Mouse (Mus musculus) liver, postnatal 0 days (tissue): ENCODE measurements at regions not wholly inside any gene's neighbourhood (a gene's known extent, or its start where the extent isn't known, plus 50 kb on each side); places are given as distances from the start of the nearest gene placed in this dataset.

Experiments used
- ATAC-seq: fragments of 200-750 bp; cut with Nextera tagmentation; 2 replicates; pipeline ENCODE4 v1.8.0; 2017; ENCODE audit warnings: mild to moderate bottlenecking, moderate library complexity
- DNase-seq: peaks from one replicate; pipeline ENCODE4 v3.0.0-alpha.2; 2016
- H3K27ac ChIP-seq: fragments of 300-500 bp; sonication (generic); 2 replicates; pipeline ENCODE4 v1.5.1; 2014; ENCODE audit warnings: antibody characterized with exemption, moderate library complexity, mild to moderate bottlenecking, low read depth
- H3K27me3 ChIP-seq: fragments of 300-500 bp; sonication (generic); 2 replicates; pipeline ENCODE4 v1.6.1; 2014; ENCODE audit warnings: low read length, control low read depth, mixed read lengths; ENCODE audit not compliant: insufficient read depth
- H3K36me3 ChIP-seq: fragments of 300-500 bp; sonication (generic); replicated peaks from 2 replicates; pipeline ENCODE4 v1.6.1; 2014; ENCODE audit warnings: mild to moderate bottlenecking, control low read depth, low read length, moderate library complexity, mixed read lengths; ENCODE audit not compliant: insufficient read depth
- H3K4me1 ChIP-seq: fragments of 300-500 bp; sonication (generic); 2 replicates; pipeline ENCODE4 v1.6.1; 2014; ENCODE audit warnings: antibody characterized with exemption, mild to moderate bottlenecking, control low read depth; ENCODE audit not compliant: insufficient read depth
- H3K4me2 ChIP-seq: fragments of 300-500 bp; sonication (generic); 2 replicates; pipeline ENCODE4 v1.6.1; 2014; ENCODE audit warnings: low read depth, mild to moderate bottlenecking, low read length, moderate library complexity, mixed read lengths
- H3K4me3 ChIP-seq: fragments of 300-500 bp; sonication (generic); 2 replicates; pipeline ENCODE4 v1.5.1; 2014; ENCODE audit warnings: low read depth, low read length
- H3K9ac ChIP-seq: fragments of 300-500 bp; sonication (generic); replicated peaks from 2 replicates; pipeline ENCODE4 v1.6.1; 2014; ENCODE audit warnings: mild to moderate bottlenecking, moderate library complexity
- H3K9me3 ChIP-seq: fragments of 300-500 bp; sonication (generic); 2 replicates; pipeline ENCODE4 v1.6.1; 2016; ENCODE audit warnings: mild to moderate bottlenecking, control low read depth, low read length, mixed read lengths
- CTCF ChIP-seq: sonication (generic); IDR thresholded peaks from 2 replicates; pipeline ENCODE4 v1.5.1; 2016; ENCODE audit warnings: antibody characterized with exemption, low read depth
- EP300 ChIP-seq: IDR thresholded peaks from 2 replicates; pipeline ENCODE4 v1.6.1; 2016; ENCODE audit warnings: antibody characterized with exemption, low read depth, mild to moderate bottlenecking
- WGBS: fragments of 180-500 bp; shearing (Covaris S2); extraction: QIAGEN DNeasy Blood & Tissue Kit; methylation state at CpG from one replicate; pipeline ENCODE4 v1.1.7; 2014; ENCODE audit not compliant: insufficient replicate concordance; 5-methylcytosine and 5-hydroxymethylcytosine counted together

DNA sequence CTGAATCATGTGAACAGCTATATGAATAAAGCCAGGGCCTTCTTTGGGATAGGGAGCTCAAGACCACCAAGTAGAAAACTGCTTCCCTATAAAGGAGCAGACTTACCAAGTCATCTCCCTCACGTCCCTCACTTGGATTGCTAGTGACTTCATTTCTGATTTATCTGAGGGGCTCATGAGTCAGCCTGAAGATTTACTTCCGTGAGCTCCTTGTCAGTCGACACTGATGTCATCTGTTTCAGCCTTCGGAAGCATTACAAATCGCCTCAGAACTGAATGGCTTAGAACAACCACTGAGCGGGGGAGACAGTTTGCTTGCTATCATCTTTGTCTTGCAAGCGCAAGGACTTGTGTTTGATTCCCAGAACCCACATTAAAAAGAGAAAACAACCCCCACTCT, 81.5 kb upstream of the Galnt15 start:
- Histone ChIP-seq H3K36me3 (no peaks in the 10 kb centered on the region), H3K4me1 (no peaks in the 10 kb centered on the region), H3K4me3 (no peak overlapping the region), H3K27me3 (no peaks in the 10 kb centered on the region), H3K27ac (no peak overlapping the region), H3K4me2 (no peak overlapping the region), H3K9ac (no peak overlapping the region), H3K9me3 (no peaks in the 10 kb centered on the region)
- TF ChIP-seq EP300, result no peak
- no peak for TF ChIP-seq CTCF
- 40% methylated on average over 7 of the region's 7 CpGs for WGBS
- no peak for DNase-seq
- no peak for ATAC-seq

GRCm38 (mm10) chr14:31951894-31952293, 76.9 kb upstream of the Galnt15 start:
- DNase-seq (no peak), ATAC-seq (no peak)
- Histone ChIP-seq H3K27ac (no peak overlapping the region), H3K4me1 (no peaks in the 10 kb centered on the region), H3K4me3 (no peak overlapping the region), H3K36me3 (no peaks in the 10 kb centered on the region), H3K9ac (no peak overlapping the region), H3K27me3 (no peaks in the 10 kb centered on the region), H3K4me2 (no peak overlapping the region), H3K9me3 (no peaks in the 10 kb centered on the region)
- TF ChIP-seq EP300 (no peak), CTCF (no peak)
- 63% methylated on average over 3 of the region's 3 CpGs for WGBS

- Histone ChIP-seq H3K36me3 (no peaks in the 10 kb centered on the region), H3K27me3 (no peaks in the 10 kb centered on the region), H3K4me3 (no peak overlapping the region), H3K4me1 (no peaks in the 10 kb centered on the region), H3K9ac (no peak overlapping the region), H3K4me2 (no peak overlapping the region), H3K9me3 (no peaks in the 10 kb centered on the region), H3K27ac (no peak overlapping the region)
- TF ChIP-seq CTCF (no peak), EP300 (no peak)
- ATAC-seq (no peak), DNase-seq (no peak)
- WGBS, result 83% methylated on average over 4 of the region's 4 CpGs
Measured at GRCm38 (mm10) chr14:31953783-31954182, 75.0 kb upstream of the Galnt15 start.

DNA sequence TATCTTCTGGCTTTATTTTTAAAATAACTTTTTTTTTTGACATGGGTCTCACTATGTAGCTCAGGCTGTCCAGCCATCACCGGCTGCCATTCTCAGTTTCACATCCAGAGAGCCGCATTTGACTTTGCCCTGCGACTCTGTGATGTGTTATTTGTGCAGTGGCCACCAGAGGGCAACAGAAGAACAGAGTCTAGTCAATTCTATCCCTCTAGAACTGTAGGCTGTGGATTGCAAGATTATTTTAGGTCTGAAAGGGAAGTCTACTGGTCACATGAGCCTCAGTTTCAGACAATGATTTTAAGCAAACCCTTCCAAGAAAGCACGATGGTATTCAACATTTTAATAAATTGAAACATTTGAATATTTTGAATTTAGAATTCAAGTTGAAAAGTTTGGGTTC, 73.8 kb upstream of the Galnt15 start:
- Histone ChIP-seq H3K4me3 (no peak overlapping the region), H3K9ac (no peak overlapping the region), H3K4me2 (no peak overlapping the region), H3K36me3 (no peaks in the 10 kb centered on the region), H3K4me1 (no peaks in the 10 kb centered on the region), H3K27me3 (no peaks in the 10 kb centered on the region), H3K9me3 (no peaks in the 10 kb centered on the region), H3K27ac (no peak overlapping the region)
- 4% methylated on average over 4 of the region's 4 CpGs for WGBS
- peak; percentile 60 for ATAC-seq
- DNase-seq, result peak; percentile 83
- TF ChIP-seq EP300 (no peak), CTCF (peak; percentile 94)

GRCm38 (mm10) chr14:31957211-31957638, 71.6 kb upstream of the Galnt15 start:
- Histone ChIP-seq H3K27me3 (no peaks in the 10 kb centered on the region), H3K9me3 (no peaks in the 10 kb centered on the region), H3K9ac (no peak overlapping the region), H3K36me3 (no peaks in the 10 kb centered on the region), H3K4me1 (peaks cover 3% of the 10 kb centered on the region; the same call in 1 of the 2 replicates), H3K4me3 (no peak overlapping the region), H3K27ac (no peak overlapping the region), H3K4me2 (no peak overlapping the region)
- DNase-seq (no peak), ATAC-seq (no peak)
- 72% methylated on average over 10 of the region's 10 CpGs for WGBS
- TF ChIP-seq EP300 (no peak), CTCF (no peak)

DNA sequence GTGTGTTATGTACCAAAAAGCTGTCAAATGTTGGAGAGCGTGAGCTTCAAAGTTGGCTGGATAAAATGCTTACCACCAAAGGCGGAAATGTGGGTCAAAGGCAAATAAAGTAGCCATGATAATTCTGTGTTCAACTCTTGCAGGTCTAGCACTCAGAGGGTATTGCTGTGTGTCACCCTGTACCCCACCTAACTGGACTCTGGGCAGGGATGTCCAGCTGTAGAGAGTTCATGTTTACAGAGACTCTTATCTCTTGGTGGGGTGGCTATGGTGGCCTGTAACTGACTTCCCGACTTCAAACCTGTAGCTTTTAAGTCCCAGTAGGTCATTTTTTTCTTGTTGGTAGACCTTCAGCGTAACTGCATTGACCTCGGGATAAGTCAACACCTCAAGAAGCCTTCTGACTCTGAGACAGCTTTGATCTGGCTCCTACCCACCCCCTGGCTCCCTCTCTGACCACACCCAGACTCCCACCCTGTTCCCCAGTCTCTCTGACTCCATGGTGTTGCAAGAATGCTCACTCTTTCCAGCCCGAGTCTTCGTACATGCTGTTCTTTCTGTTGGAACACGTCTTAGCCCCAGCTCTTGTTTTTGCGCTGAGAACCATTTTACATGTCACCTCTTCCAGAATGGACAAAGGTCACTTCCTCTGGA, 68.5 kb upstream of the Galnt15 start:
- 66% methylated on average over 9 of the region's 9 CpGs for WGBS
- Histone ChIP-seq H3K9me3 (no peaks in the 10 kb centered on the region), H3K27me3 (no peaks in the 10 kb centered on the region), H3K4me2 (no peak overlapping the region), H3K4me3 (no peak overlapping the region), H3K27ac (no peak overlapping the region), H3K36me3 (no peaks in the 10 kb centered on the region), H3K4me1 (peaks cover 3% of the 10 kb centered on the region; the same call in 1 of the 2 replicates), H3K9ac (no peak overlapping the region)
- TF ChIP-seq CTCF (no peak), EP300 (no peak)
- ATAC-seq (no peak), DNase-seq (no peak)

DNA sequence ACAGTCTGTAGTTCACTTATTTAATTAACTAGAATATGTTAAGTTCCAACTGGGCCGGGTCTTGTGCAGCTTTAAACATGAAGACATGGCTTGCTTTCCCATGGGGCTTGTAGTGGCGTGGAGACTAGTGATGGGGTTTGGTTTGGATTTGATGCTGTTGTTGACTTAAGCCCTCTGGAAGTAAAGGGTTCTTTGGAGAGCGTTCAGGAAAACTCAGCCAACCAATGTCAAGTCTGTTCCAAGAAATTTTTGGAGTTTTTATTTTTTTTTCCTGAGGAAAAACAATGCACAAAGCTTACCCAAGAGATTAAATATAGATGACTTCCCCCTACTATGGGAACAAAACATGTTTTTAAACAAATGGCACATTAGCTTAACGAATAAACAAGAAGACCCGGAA, 67.3 kb upstream of the Galnt15 start:
- peaks cover 3% of the 10 kb centered on the region; the same call in 1 of the 2 replicates for H3K4me1 ChIP-seq
- H3K4me2 ChIP-seq, result no peak overlapping the region
- H3K27me3 ChIP-seq, result no peaks in the 10 kb centered on the region
- no peak overlapping the region for H3K27ac ChIP-seq
- no peaks in the 10 kb centered on the region for H3K9me3 ChIP-seq
- DNase-seq (no peak), ATAC-seq (no peak)
- H3K4me3 ChIP-seq, result no peak overlapping the region
- H3K9ac ChIP-seq, result no peak overlapping the region
- 71% methylated on average over 5 of the region's 5 CpGs for WGBS
- TF ChIP-seq CTCF (no peak), EP300 (no peak)
- no peaks in the 10 kb centered on the region for H3K36me3 ChIP-seq
